Mouse (Mus musculus) adrenal gland (tissue): Measurements from ENCODE around the gene Lnx1.

ENCODE experiments used
- intact Hi-C: fragments of 180-260 bp; cut with DNase I; formaldehyde crosslinking; loops from one replicate; pipeline ENCODE4 v1.15.1; 2025

The Lnx1 gene

DNA sequence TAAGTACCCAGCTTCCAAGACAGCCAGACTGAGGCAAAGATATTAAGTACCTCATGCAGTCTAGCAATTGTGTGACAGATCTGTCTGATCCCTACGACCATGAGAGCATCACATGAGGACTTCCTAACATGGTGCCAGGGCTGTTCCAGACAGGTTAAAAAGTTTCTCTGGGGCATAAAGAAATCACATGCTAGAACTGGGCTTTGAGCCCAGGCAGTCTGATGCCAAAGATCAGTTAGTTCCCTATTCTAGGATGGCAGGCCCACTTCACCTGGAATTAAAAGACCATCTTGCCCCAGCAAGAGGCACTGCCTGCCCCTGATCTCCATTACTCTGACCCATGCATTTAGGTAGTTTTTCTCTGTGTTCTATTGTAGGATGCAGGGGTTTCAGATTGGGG lies 3.0 kb downstream of the Lnx1 start:
- intact Hi-C loops, result no loop called here

DNA sequence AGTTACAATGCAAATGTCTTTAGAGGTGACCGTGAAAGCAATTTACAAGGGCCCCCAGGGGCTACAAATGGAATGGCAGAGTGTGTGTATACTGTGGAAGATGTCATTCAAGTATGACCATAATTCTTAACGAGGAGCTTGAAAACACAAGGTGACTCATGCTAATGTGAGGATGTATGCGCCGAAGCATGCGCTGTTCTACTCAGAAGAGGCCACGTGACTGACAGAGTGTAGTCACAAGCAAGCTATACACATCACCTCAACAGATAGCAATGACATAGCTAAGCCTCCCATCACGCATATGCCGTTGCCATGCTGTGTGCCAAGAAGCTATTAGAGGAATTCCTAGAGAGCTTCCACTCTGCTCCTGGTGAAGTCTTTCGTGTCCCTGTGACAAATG lies 5.2 kb downstream of the Lnx1 start:
- intact Hi-C loops, result no loop called here

- intact Hi-C loops, result no loop called here
Measured at GRCm38 (mm10) chr5:74694390-74694801, 8.3 kb downstream of the Lnx1 start.

GRCm38 (mm10) chr5:74693836-74694235 lies 8.9 kb downstream of the Lnx1 start:
- intact Hi-C loops, result no loop called here

GRCm38 (mm10) chr5:74692411-74693090 lies 10.2 kb downstream of the Lnx1 start:
- intact Hi-C loops, result no loop called here

DNA sequence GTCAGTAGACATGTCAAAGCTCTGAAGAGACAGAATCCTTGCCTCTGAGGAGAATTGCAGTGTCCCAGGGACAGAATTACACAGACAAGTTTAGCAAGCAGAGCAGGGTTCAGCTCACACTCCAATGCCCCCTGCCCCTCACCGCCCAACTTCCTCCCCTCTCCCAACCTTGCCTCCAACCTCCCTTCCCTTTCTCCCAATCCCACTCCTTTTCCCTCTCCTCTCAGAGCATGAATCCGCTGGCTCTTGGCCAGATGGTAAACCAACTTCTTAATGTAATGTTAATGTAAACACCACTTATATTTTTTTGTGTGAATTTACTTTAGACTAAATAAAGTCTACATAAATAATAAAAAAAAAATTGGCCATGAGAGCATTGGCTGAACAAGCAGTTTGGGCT lies 13.9 kb downstream of the Lnx1 start:
- intact Hi-C loops, result no loop called here

GRCm38 (mm10) chr5:74684944-74685343 lies 17.8 kb downstream of the Lnx1 start:
- intact Hi-C loops, result no loop called here

DNA sequence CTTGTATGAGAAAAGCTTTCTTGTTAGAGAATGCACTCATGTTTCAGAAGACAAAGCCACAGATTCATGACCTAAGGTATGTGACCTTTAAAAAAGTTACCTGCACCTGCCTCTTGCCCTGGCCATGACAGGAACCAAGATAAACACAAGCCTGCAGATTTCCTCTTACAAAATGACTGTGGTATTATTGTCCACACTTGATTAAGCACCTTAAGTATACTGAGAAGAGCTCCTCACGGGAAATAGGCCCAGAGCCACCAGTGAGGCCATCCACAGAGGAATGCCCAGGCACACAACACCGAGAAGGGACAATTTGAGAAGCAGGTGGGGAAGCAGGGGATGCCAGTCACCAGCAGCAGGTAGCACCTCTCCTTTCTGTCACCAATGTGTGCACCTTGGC lies 18.9 kb downstream of the Lnx1 start:
- intact Hi-C loops, result no loop called here

DNA sequence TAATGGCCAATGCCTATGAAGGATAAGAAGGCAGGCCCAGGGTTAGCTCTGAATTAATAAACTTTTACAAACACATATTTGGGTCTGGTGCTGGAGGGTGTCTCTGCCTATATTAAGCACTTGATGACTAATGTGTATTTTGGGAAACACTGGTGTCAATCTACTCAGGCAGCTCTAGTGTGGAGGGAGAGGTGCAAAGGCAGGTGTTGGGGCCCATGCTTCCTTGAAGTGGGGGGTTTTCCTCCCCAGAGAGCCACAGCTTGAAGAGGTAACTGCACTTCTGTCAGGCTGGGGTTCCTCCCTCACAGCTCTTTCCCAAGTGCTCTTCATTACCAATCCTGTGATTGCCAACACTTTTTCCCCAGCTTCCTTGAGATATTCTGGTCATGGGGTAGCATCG lies 20.0 kb downstream of the Lnx1 start:
- intact Hi-C loops, result no loop called here

- intact Hi-C loops, result no loop called here
Measured at GRCm38 (mm10) chr5:74679631-74680030, 23.1 kb downstream of the Lnx1 start.

DNA sequence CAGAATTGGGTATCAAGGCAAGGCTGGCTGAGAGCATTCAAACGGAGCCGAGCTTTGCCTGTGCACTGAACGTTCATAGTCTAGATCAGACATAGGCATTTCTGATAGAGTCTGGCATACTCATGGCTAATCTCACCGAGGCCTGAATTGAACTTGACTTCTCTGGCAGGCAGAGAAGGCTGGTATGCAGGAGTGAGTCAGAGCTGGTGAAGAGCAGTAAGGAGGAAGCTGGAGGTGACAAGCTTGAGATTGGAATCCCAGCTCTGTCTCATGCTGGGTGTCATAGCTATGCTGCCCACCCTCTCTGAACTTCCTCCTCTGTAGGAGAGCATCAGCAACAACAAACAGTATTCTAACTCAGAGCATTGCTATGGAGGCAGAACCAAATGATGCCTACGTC lies 24.0 kb downstream of the Lnx1 start:
- intact Hi-C loops, result no loop called here

GRCm38 (mm10) chr5:74677399-74678338 lies 25.0 kb downstream of the Lnx1 start:
- intact Hi-C loops, result no loop called here

GRCm38 (mm10) chr5:74672556-74672955 lies 30.2 kb downstream of the Lnx1 start:
- intact Hi-C loops, result no loop called here

- intact Hi-C loops, result no loop called here
Measured at GRCm38 (mm10) chr5:74670877-74671276, 31.8 kb downstream of the Lnx1 start.

DNA sequence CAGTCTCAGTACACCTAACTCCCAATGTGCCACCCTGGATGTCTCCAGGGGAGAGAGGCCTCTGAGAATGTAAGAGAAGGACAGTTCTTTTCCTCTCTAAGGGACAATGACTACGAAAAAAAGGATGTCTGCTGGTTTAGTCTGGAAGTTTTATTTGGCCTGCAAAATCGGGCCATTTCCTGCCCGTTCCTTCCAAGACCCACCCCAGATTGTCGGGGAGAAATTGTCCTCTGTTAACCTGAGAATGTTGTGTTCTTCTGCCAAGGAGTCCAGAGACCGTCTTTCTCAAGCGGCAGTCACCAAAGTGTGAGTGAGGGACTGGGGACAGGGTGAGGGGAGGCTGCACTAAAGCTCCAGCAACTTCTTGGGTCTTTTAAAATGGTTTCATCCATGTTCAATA lies 32.8 kb downstream of the Lnx1 start:
- intact Hi-C loops, result no loop called here

DNA sequence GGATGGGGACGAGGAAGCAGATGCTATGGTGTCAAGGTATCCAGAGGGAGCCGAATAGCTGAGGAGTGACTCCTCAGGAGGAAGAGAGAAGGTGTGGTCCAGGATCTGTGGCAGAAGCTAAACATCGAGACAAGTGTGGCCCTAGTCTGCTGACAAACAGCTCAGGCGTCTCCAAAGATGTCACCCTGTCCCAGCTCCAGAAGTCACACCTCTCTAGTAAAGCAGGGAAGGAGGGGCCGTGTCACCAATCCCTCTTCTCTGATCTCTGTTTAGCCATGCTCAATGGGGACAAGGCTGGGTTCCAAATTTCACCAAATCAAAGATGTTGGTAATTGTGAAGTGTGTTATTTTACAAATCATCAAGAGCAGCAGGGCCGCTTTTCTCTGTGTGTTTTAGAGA lies 33.8 kb downstream of the Lnx1 start:
- intact Hi-C loops, result no loop called here

GRCm38 (mm10) chr5:74662618-74663017 lies 40.1 kb downstream of the Lnx1 start:
- intact Hi-C loops, result no loop called here

GRCm38 (mm10) chr5:74661734-74662560 lies 40.8 kb downstream of the Lnx1 start:
- intact Hi-C loops, result no loop called here

GRCm38 (mm10) chr5:74659856-74660255 lies 42.9 kb downstream of the Lnx1 start:
- intact Hi-C loops, result no loop called here

- intact Hi-C loops, result no loop called here
Measured at GRCm38 (mm10) chr5:74659281-74659680, 43.4 kb downstream of the Lnx1 start.

- intact Hi-C loops, result no loop called here
Measured at GRCm38 (mm10) chr5:74657930-74658329, 44.8 kb downstream of the Lnx1 start.

GRCm38 (mm10) chr5:74656410-74656809 lies 46.3 kb downstream of the Lnx1 start:
- intact Hi-C loops, result no loop called here
